Mouse (Mus musculus) spleen, adult 2 months (tissue): ENCODE measurements around the gene Srp68.

Experiments used
- CTCF ChIP-seq: fragments of 200-500 bp; IDR thresholded peaks from 2 replicates; pipeline ENCODE4 v1.5.1; 2011; ENCODE audit warnings: mild to moderate bottlenecking, inconsistent platforms; ENCODE audit not compliant: insufficient read depth, insufficient read length, insufficient replicate concordance; ENCODE audit errors: extremely low read depth
- POLR2A ChIP-seq: fragments of 200-500 bp; IDR thresholded peaks from 2 replicates; pipeline ENCODE4 v1.6.1; 2011; ENCODE audit warnings: low read depth, low read length, inconsistent platforms

- TF ChIP-seq CTCF (no peak), POLR2A (no peak)
These were observed 8.2 kb downstream of the Srp68 start for GRCm38 (mm10) chr11:116265850-116266249.
